Mouse (Mus musculus) embryo, embryonic 11 days (tissue): ENCODE measurements at regions not wholly inside any gene's neighbourhood (a gene's known extent, or its start where the extent isn't known, plus 50 kb on each side); places are given as distances from the start of the nearest gene placed in this dataset.

ENCODE experiments used
- DNase-seq: peaks from one replicate; pipeline ENCODE4 v3.0.0-alpha.2; 2015

DNA sequence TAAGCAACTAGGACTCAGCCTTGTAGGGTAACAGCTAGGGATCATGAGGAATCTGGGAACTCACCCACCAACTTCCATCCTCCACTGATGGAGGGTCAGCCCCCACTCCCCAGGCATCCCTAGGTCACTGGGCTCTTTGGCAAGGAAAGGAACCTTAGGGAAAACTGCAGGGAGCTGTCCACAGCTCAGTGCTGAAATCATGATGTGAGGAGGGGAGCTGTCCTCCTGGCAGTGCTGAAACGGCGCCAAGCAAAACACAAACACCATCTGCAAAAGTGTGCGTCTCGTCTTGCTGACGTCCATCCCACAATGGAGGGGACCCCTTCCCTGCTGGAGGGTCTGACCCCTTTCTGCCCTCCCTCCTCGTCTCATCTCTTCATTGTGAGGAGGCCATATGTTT lies 68.6 kb upstream of the Rph3a start:
- DNase-seq = peak; percentile 86

DNA sequence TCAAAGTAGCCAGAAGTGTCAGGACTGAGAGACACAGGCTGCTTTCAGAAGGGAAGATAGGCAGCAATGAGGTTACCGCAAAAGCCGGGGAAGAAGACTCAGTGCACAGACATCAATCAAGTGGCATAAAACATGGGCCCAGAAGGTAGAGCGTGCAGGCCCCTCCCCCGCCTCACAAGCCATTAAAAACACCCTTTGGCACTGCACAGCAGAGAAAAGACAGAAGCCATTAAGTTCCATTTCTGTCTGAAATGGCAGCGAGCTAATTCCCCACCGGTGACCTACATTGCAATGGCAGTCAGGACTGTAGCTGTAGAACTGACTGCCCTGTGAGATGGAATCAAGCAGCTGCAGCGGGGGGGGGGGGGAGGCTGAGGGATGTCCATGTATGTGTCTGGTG lies 66.8 kb upstream of the Rph3a start:
- DNase-seq = no peak

- peak; percentile 59 for DNase-seq
Observed at GRCm38 (mm10) chr5:121068821-121069220, 58.9 kb upstream of the Rph3a start.

- no peak for DNase-seq
Observed at GRCm38 (mm10) chr5:121064721-121065120, 54.8 kb upstream of the Rph3a start.

DNA sequence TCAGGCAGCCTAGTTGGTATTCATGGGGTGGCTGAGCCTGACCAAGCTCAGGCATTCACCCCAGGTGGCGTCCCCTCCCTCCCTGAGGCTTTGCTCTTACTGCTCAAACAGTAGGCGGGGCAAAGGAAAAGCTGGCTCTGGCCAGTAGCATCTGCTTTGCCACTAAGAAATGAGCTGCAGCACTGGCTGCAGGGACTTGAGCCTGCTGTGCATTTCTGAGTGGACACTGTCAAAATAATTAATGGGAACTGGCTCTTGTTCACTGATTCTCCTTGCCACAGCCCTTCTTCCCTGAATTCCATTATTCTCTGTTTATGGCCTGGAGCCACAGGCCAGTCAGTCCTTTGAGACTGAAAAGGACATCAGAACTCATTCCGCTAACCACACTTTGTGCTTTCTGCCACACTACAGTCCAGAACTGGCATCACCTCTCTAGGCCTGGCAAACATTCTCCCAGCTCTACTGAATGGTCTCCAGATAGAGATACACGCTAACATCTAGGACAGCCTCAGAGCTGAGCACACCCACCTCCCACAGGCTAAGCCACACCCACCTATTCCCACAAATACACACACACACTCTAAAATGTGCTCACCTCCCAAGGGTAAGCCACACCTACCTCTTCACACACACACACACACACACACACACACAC lies 53.2 kb upstream of the Rph3a start:
- DNase-seq = peak; percentile 28

DNA sequence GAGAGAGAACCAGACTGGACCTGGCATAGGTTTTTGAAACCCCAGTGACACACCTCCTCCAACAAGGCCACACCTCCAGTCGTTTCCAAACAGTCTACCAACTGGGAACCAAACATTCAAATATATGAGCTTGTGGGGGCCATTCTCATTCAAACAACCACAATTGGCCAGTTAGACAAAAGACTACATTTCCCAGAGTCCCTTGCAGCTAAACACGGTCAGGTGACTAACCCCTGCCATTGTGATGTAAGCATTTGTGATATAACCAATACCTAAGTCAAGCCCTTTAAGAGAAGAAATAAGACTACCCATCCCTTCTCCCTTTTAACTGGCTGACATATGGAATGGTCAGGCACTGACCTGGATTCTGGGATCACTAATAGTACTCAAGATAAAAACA lies 51.8 kb upstream of the Rph3a start:
- DNase-seq = no peak
